Mouse (Mus musculus): Measurements from ENCODE around the gene Zeb2.

The Zeb2 gene

GRCm38 (mm10) chr2:44951651-44952213 lies 165.5 kb downstream of the Zeb2 start:
- in situ Hi-C loops (cut with MboI, MseI) = no loop called here

DNA sequence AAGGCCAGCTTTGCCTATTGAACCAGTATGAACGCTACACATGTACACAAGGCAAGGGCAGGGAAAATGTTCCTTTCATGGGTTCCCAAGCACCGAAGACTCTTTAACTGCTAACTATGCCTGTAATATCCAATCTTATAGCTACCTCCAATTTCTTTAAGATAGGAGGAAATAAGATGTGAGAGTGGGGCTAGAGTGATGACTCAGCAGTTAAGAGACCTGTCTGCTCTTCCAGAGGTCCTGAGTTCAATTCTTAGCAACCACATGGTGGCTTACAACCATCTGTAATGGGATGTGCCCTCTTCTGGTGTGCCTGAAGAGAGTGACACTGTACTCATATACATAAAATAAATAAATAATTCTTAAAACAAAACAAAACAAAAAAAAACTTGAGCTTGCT lies 172.5 kb downstream of the Zeb2 start:
- in situ Hi-C loops (cut with MboI, MseI) = no loop called here

All from T-helper 1 cell (primary cell).